Mouse (Mus musculus): ENCODE results near the gene Fam234a.
"Not testable (repeated sequence)": the region's sequence is repeated elsewhere in the genome, so short reads cannot be mapped to it uniquely, and the experiment has no call there.

Gene Fam234a

GRCm38 (mm10) chr17:26244101-26244841 lies at the start of gene Fam234a:
TSS of gene Fam234a (minus strand) at chr17:26244242.
- peak; percentile 89 to 91 for DNase-seq (ENCODE audit: low spot score in 2 of 2)

- DNase-seq (ENCODE audit: low spot score in 2 of 2) = no peak
Observed at GRCm38 (mm10) chr17:26289475-26289874, 45.4 kb upstream of the Fam234a start.

GRCm38 (mm10) chr17:26286199-26286955 lies 42.3 kb upstream of the Fam234a start:
- DNase-seq (ENCODE audit: low spot score in 2 of 2) = no peak

- no peak for DNase-seq (ENCODE audit: low spot score in 2 of 2)
Observed at GRCm38 (mm10) chr17:26276711-26277110, 32.7 kb upstream of the Fam234a start.

- DNase-seq (ENCODE audit: low spot score in 2 of 2) = no peak
Observed at GRCm38 (mm10) chr17:26275933-26276332, 31.9 kb upstream of the Fam234a start.

- no peak for DNase-seq (ENCODE audit: low spot score in 2 of 2)
Observed at GRCm38 (mm10) chr17:26272586-26272985, 28.5 kb upstream of the Fam234a start.

- not testable (repeated sequence) for DNase-seq (ENCODE audit: low spot score in 2 of 2)
Observed at GRCm38 (mm10) chr17:26269577-26269976, 25.5 kb upstream of the Fam234a start.

GRCm38 (mm10) chr17:26268851-26269250 lies 24.8 kb upstream of the Fam234a start:
- no peak for DNase-seq (ENCODE audit: low spot score in 2 of 2)

GRCm38 (mm10) chr17:26262384-26262783 lies 18.3 kb upstream of the Fam234a start:
- DNase-seq (ENCODE audit: low spot score in 2 of 2) = no peak

GRCm38 (mm10) chr17:26261826-26262225 lies 17.8 kb upstream of the Fam234a start:
- no peak for DNase-seq (ENCODE audit: low spot score in 2 of 2)

- no peak for DNase-seq (ENCODE audit: low spot score in 2 of 2)
Observed at GRCm38 (mm10) chr17:26255313-26255712, 11.3 kb upstream of the Fam234a start.

GRCm38 (mm10) chr17:26253399-26253798 lies 9.4 kb upstream of the Fam234a start:
- DNase-seq (ENCODE audit: low spot score in 2 of 2) = no peak

- peak; percentile 95 for DNase-seq (ENCODE audit: low spot score in 2 of 2)
Observed at GRCm38 (mm10) chr17:26252539-26253251, 8.7 kb upstream of the Fam234a start, which contains the start of gene Luc7l. TSS of gene Luc7l (plus strand) at chr17:26252896.

GRCm38 (mm10) chr17:26251886-26252538 lies 8.0 kb upstream of the Fam234a start:
- no peak for DNase-seq (ENCODE audit: low spot score in 2 of 2)

GRCm38 (mm10) chr17:26243471-26244100 lies 456 bp downstream of the Fam234a start:
- DNase-seq (ENCODE audit: low spot score in 2 of 2) = peak in 1 of 2 experiments; percentile 45

GRCm38 (mm10) chr17:26240990-26241389 lies 3.1 kb downstream of the Fam234a start:
- DNase-seq (ENCODE audit: low spot score in 2 of 2) = no peak

GRCm38 (mm10) chr17:26240120-26240790 lies 3.8 kb downstream of the Fam234a start:
- no peak for DNase-seq (ENCODE audit: low spot score in 2 of 2)

- no peak for DNase-seq (ENCODE audit: low spot score in 2 of 2)
Observed at GRCm38 (mm10) chr17:26239551-26239950, 4.5 kb downstream of the Fam234a start.

- DNase-seq (ENCODE audit: low spot score in 2 of 2) = no peak
Observed at GRCm38 (mm10) chr17:26237667-26238066, 6.4 kb downstream of the Fam234a start.

- no peak for DNase-seq (ENCODE audit: low spot score in 2 of 2)
Observed at GRCm38 (mm10) chr17:26235077-26235815, 8.8 kb downstream of the Fam234a start.

Data from right cerebral cortex, postnatal 36 days (tissue).